Mouse (Mus musculus): ENCODE measurements around the gene 1110059E24Rik. TPM values are rescaled to one million over a fixed set of nuclear protein-coding genes. Genes with fewer than 3 reads are reported as not detected.

The 1110059E24Rik gene
- total RNA-seq (2017) = 57.5 to 68.2 TPM (median 61.4 TPM) in 3 replicates

- ATAC-seq (replicated peaks; ENCODE audit: insufficient number of reproducible peaks, low FRiP score, low TSS enrichment, poor library complexity, severe bottlenecking) = peak; percentile 96
Observed at GRCm38 (mm10) chr19:21652285-21653171, at the start of gene 1110059E24Rik. TSS of gene 1110059E24Rik (minus strand) at chr19:21652976.

GRCm38 (mm10) chr19:21680986-21681385 is 28.2 kb upstream of the 1110059E24Rik start:
- no peak for ATAC-seq (replicated peaks; ENCODE audit: insufficient number of reproducible peaks, low FRiP score, low TSS enrichment, poor library complexity, severe bottlenecking)

GRCm38 (mm10) chr19:21680091-21680490 is 27.3 kb upstream of the 1110059E24Rik start:
- no peak for ATAC-seq (replicated peaks; ENCODE audit: insufficient number of reproducible peaks, low FRiP score, low TSS enrichment, poor library complexity, severe bottlenecking)

GRCm38 (mm10) chr19:21674354-21675096 is 21.7 kb upstream of the 1110059E24Rik start:
- no peak for ATAC-seq (replicated peaks; ENCODE audit: insufficient number of reproducible peaks, low FRiP score, low TSS enrichment, poor library complexity, severe bottlenecking)

- no peak for ATAC-seq (replicated peaks; ENCODE audit: insufficient number of reproducible peaks, low FRiP score, low TSS enrichment, poor library complexity, severe bottlenecking)
Observed at GRCm38 (mm10) chr19:21669650-21670049, 16.9 kb upstream of the 1110059E24Rik start.

- no peak for ATAC-seq (replicated peaks; ENCODE audit: insufficient number of reproducible peaks, low FRiP score, low TSS enrichment, poor library complexity, severe bottlenecking)
Observed at GRCm38 (mm10) chr19:21663756-21664456, 11.1 kb upstream of the 1110059E24Rik start.

GRCm38 (mm10) chr19:21660734-21661133 is 8.0 kb upstream of the 1110059E24Rik start:
- no peak for ATAC-seq (replicated peaks; ENCODE audit: insufficient number of reproducible peaks, low FRiP score, low TSS enrichment, poor library complexity, severe bottlenecking)

GRCm38 (mm10) chr19:21654788-21655187 is 2.0 kb upstream of the 1110059E24Rik start:
- no peak for ATAC-seq (replicated peaks; ENCODE audit: insufficient number of reproducible peaks, low FRiP score, low TSS enrichment, poor library complexity, severe bottlenecking)

GRCm38 (mm10) chr19:21653172-21653981 is 601 bp upstream of the 1110059E24Rik start, which contains the start of gene Abhd17b:
TSS of gene Abhd17b (plus strand) at chr19:21653185.
- no peak for ATAC-seq (replicated peaks; ENCODE audit: insufficient number of reproducible peaks, low FRiP score, low TSS enrichment, poor library complexity, severe bottlenecking)

- ATAC-seq (replicated peaks; ENCODE audit: insufficient number of reproducible peaks, low FRiP score, low TSS enrichment, poor library complexity, severe bottlenecking) = no peak
Observed at GRCm38 (mm10) chr19:21651664-21652063, 1.1 kb downstream of the 1110059E24Rik start.

GRCm38 (mm10) chr19:21646142-21646541 is 6.6 kb downstream of the 1110059E24Rik start:
- ATAC-seq (replicated peaks; ENCODE audit: insufficient number of reproducible peaks, low FRiP score, low TSS enrichment, poor library complexity, severe bottlenecking) = peak; percentile 91

- ATAC-seq (replicated peaks; ENCODE audit: insufficient number of reproducible peaks, low FRiP score, low TSS enrichment, poor library complexity, severe bottlenecking) = no peak
Observed at GRCm38 (mm10) chr19:21645301-21645700, 7.5 kb downstream of the 1110059E24Rik start.

GRCm38 (mm10) chr19:21643935-21644334 is 8.8 kb downstream of the 1110059E24Rik start:
- no peak for ATAC-seq (replicated peaks; ENCODE audit: insufficient number of reproducible peaks, low FRiP score, low TSS enrichment, poor library complexity, severe bottlenecking)

GRCm38 (mm10) chr19:21637672-21638071 is 15.1 kb downstream of the 1110059E24Rik start:
- no peak for ATAC-seq (replicated peaks; ENCODE audit: insufficient number of reproducible peaks, low FRiP score, low TSS enrichment, poor library complexity, severe bottlenecking)

- no peak for ATAC-seq (replicated peaks; ENCODE audit: insufficient number of reproducible peaks, low FRiP score, low TSS enrichment, poor library complexity, severe bottlenecking)
Observed at GRCm38 (mm10) chr19:21636907-21637306, 15.9 kb downstream of the 1110059E24Rik start.

GRCm38 (mm10) chr19:21635406-21635805 is 17.4 kb downstream of the 1110059E24Rik start:
- no peak for ATAC-seq (replicated peaks; ENCODE audit: insufficient number of reproducible peaks, low FRiP score, low TSS enrichment, poor library complexity, severe bottlenecking)

GRCm38 (mm10) chr19:21630656-21631331 is 22.0 kb downstream of the 1110059E24Rik start:
- ATAC-seq (replicated peaks; ENCODE audit: insufficient number of reproducible peaks, low FRiP score, low TSS enrichment, poor library complexity, severe bottlenecking) = peak; percentile 61; the same call in 1 of the 2 replicates

GRCm38 (mm10) chr19:21629501-21629900 is 23.3 kb downstream of the 1110059E24Rik start:
- ATAC-seq (replicated peaks; ENCODE audit: insufficient number of reproducible peaks, low FRiP score, low TSS enrichment, poor library complexity, severe bottlenecking) = no peak
